Mouse (Mus musculus): Measurements from ENCODE around the gene Dlat. TPM values are rescaled to one million over a fixed set of nuclear protein-coding genes. Genes with fewer than 3 reads are reported as not detected.

Dlat gene
- polyA plus RNA-seq, 1 experiment: 58.7 TPM

DNA sequence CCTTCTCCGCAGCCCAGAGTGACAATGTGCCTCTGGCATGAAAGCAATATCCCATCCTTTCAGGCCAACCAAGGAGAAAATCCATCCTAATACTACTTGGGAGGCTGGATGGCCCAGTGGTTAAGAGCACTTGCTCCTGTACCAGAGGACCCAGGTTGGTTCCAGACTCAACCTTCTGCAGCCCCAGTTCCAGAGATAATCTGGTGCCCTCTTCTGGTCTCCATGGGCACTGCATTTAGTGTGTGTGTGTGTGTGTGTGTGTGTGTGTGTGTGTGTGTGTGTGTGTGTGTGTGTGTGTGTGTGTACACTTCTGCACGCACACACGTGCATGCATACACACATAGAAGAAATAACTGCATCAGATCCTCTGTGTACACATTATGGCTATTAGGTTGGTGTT lies 66.0 kb downstream of the Dlat start:
- DNase-seq (ENCODE audit: low read depth): no peak

DNA sequence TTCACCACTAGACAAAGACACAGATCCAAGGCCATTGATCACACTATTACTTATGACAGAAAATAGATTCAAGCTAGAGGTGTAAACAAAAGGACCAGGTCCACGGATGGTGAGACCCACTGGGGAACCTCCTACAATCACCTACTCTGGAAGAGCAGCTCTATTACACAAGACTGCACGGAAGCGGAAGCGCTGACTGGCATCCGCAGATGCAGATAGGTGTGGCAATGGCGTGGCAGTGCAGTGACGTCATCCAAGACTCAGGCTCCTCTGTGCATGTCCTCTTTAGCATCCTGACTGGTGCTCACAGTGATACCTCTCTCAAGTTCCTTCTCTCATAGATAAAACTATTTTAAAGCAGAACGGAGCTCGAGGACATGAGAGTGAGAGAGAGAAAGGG lies 66.6 kb downstream of the Dlat start:
- no peak for DNase-seq (ENCODE audit: low read depth)

DNA sequence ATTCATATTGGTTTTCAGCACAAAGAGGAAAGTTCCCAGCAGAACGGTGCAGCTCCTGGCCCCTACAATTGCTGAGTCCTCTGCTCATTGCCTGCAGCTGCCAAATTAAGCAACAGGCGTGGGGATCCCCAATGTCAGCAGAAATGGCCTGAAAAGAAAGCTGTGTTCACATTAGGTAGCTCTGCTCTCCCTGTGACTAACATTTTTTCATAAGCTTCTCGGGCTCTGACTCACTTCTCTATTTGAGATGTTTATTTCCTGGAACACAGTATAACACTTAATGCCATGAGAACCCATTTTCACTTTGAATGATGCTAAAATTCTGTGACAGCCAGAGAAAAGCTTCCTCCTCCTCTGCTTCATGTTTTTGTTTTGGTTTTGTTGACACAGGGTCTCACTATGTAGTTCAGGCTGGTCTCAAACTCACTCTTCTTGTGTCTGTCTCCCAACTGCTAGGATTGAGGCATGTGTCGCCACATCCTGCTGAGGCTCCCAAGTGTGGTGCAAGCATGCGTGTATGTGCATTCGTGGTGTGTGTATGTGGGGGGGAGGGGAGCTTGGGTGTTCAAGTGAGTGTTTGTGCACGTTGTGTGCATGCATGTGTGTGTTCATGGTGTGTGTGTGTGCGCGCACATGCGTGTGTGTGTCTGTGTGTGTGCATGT lies 68.6 kb downstream of the Dlat start:
- DNase-seq (ENCODE audit: low read depth): no peak

DNA sequence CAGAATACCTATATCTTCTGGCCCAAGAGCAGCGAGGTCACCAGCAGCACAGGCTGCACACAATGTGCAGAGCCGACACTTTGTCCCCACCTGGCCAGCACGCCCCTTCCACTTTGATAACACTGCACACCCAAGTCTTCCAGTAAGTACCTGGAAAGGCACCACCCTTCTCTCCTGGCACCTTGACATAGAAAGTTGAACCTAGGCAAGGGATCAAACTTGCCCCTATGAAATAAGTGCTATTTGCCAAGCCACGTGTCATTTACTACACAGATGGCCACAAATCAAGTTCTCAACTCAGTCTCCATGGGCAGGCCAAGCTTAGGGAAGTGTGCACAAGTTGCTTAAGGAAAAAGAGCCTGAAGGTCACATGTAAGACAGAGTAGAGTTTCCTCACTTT lies 72.6 kb downstream of the Dlat start:
- no peak for DNase-seq (ENCODE audit: low read depth)

DNA sequence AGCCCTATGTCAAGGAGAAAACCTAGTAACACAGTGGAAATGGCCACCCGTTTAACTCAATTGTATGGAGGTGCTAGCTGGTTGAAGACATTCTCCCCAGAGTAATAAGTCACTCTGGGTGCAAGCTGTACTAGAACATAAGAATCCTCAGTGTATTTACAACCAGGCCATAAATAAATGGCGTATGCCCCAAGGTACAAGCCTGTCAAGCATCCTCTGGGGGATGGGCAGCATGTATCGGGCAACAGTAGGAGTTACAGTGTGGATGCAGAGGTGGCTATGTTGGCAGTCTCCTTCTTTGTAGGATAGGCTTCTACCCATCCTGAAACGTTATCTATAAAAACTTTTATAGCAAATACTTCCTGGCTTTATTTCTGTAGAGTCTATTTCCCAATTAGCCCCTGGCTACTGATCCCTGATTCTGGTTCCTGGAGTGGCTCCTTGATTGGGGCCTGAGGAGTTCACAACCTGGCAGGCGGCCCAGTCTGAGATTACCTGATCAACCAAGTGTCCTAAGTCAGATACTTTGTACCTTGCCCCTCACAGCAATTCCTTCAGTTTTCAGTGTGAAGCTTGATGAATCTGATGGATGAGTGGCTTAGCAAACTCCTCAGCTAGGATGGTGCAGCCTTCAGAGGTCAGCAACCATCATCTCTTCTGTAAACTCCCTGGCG lies 74.3 kb downstream of the Dlat start:
- no peak for DNase-seq (ENCODE audit: low read depth)

Other genes starting within 250 kb of the Dlat start
- gene Plet1, start 165.3 kb downstream of the Dlat start, polyA plus RNA-seq (2012; rRNA removed): 33.1 and 40.7 TPM in 2 replicates
- gene Pts, start 131.1 kb downstream of the Dlat start, polyA plus RNA-seq (2012; rRNA removed): 50.6 and 51.6 TPM in 2 replicates
- 2.7 and 3.5 TPM in 2 replicates for gene Il18, start 105.0 kb downstream of the Dlat start, polyA plus RNA-seq (2012; rRNA removed)
- gene Bco2, start 104.6 kb downstream of the Dlat start, polyA plus RNA-seq (2012; rRNA removed): 0.34 and 0.79 TPM in 2 replicates
- not detected in 2 replicates for gene Tex12, start 98.5 kb downstream of the Dlat start, polyA plus RNA-seq (2012; rRNA removed)
- gene Sdhd, start 56.0 kb downstream of the Dlat start, polyA plus RNA-seq (2012; rRNA removed): 162 and 250 TPM in 2 replicates
- gene Timm8b, start 55.9 kb downstream of the Dlat start, polyA plus RNA-seq (2012; rRNA removed): 246 and 300 TPM in 2 replicates
- 3.5 and 5.2 TPM in 2 replicates for gene Pih1d2, start 42.5 kb downstream of the Dlat start, polyA plus RNA-seq (2012; rRNA removed)
- gene Nkapd1, start 42.3 kb downstream of the Dlat start, polyA plus RNA-seq (2012; rRNA removed): 6.1 and 7.7 TPM in 2 replicates
- 2.5 and 3.3 TPM in 2 replicates for gene Dixdc1, start 79.7 kb upstream of the Dlat start, polyA plus RNA-seq (2012; rRNA removed)
- gene 2310030G06Rik, start 86.8 kb upstream of the Dlat start, polyA plus RNA-seq (2012; rRNA removed): 22.3 and 24.6 TPM in 2 replicates
- 157 and 293 TPM in 2 replicates for gene Cryab, start 91.5 kb upstream of the Dlat start, polyA plus RNA-seq (2012; rRNA removed)
- 17.6 and 28.4 TPM in 2 replicates for gene Hspb2, start 92.6 kb upstream of the Dlat start, polyA plus RNA-seq (2012; rRNA removed)
- 6.3 TPM in 2 replicates for gene Fdxacb1, start 108.5 kb upstream of the Dlat start, polyA plus RNA-seq (2012; rRNA removed)
- gene Alg9, start 115.2 kb upstream of the Dlat start, polyA plus RNA-seq (2012; rRNA removed): 38.9 and 55.4 TPM in 2 replicates
- gene 1110032A03Rik, start 115.7 kb upstream of the Dlat start, polyA plus RNA-seq (2012; rRNA removed): 109 and 170 TPM in 2 replicates
- 48.4 and 49.0 TPM in 2 replicates for gene Ppp2r1b, start 185.5 kb upstream of the Dlat start, polyA plus RNA-seq (2012; rRNA removed)

Data from gonadal fat pad, adult 2 months (tissue).